Mouse (Mus musculus): ENCODE results near the gene Clybl.

Gene Clybl

GRCm38 (mm10) chr14:122249123-122249522 is 67.6 kb downstream of the Clybl start:
- DNase-seq (ENCODE audit: low read depth), result no peak

- no peak for DNase-seq (ENCODE audit: low read depth)
Measured at GRCm38 (mm10) chr14:122251346-122251745, 69.8 kb downstream of the Clybl start.

GRCm38 (mm10) chr14:122255562-122256260 is 74.2 kb downstream of the Clybl start:
- no peak for DNase-seq (ENCODE audit: low read depth)

GRCm38 (mm10) chr14:122256261-122256634 is 74.7 kb downstream of the Clybl start:
- no peak for DNase-seq (ENCODE audit: low read depth)

- no peak for DNase-seq (ENCODE audit: low read depth)
Measured at GRCm38 (mm10) chr14:122258297-122258696, 76.8 kb downstream of the Clybl start.

- DNase-seq (ENCODE audit: low read depth), result no peak
Measured at GRCm38 (mm10) chr14:122261250-122261649, 79.7 kb downstream of the Clybl start.

- DNase-seq (ENCODE audit: low read depth), result no peak
Measured at GRCm38 (mm10) chr14:122262851-122263659, 81.6 kb downstream of the Clybl start.

- DNase-seq (ENCODE audit: low read depth), result no peak
Measured at GRCm38 (mm10) chr14:122265214-122265613, 83.7 kb downstream of the Clybl start.

- DNase-seq (ENCODE audit: low read depth), result no peak
Measured at GRCm38 (mm10) chr14:122267590-122267989, 86.1 kb downstream of the Clybl start.

- DNase-seq (ENCODE audit: low read depth), result no peak
Measured at GRCm38 (mm10) chr14:122271104-122271746, 89.7 kb downstream of the Clybl start.

GRCm38 (mm10) chr14:122277142-122277541 is 95.6 kb downstream of the Clybl start:
- no peak for DNase-seq (ENCODE audit: low read depth)

GRCm38 (mm10) chr14:122279462-122280308 is 98.2 kb downstream of the Clybl start:
- no peak for DNase-seq (ENCODE audit: low read depth)

- DNase-seq (ENCODE audit: low read depth), result no peak
Measured at GRCm38 (mm10) chr14:122280309-122281071, 99.0 kb downstream of the Clybl start.

GRCm38 (mm10) chr14:122281072-122281634 is 99.6 kb downstream of the Clybl start:
- DNase-seq (ENCODE audit: low read depth), result no peak

- no peak for DNase-seq (ENCODE audit: low read depth)
Measured at GRCm38 (mm10) chr14:122283959-122284358, 102.5 kb downstream of the Clybl start.

GRCm38 (mm10) chr14:122296399-122296798 is 114.9 kb downstream of the Clybl start:
- DNase-seq (ENCODE audit: low read depth), result no peak

- DNase-seq (ENCODE audit: low read depth), result no peak
Measured at GRCm38 (mm10) chr14:122296864-122297263, 115.4 kb downstream of the Clybl start.

GRCm38 (mm10) chr14:122297386-122298109 is 116.0 kb downstream of the Clybl start:
- no peak for DNase-seq (ENCODE audit: low read depth)

- DNase-seq (ENCODE audit: low read depth), result no peak
Measured at GRCm38 (mm10) chr14:122300261-122300660, 118.8 kb downstream of the Clybl start.

- no peak for DNase-seq (ENCODE audit: low read depth)
Measured at GRCm38 (mm10) chr14:122303821-122304220, 122.3 kb downstream of the Clybl start.
